Mouse (Mus musculus): ENCODE results near the gene Mterf4.

- TF ChIP-seq CTCF (IDR thresholded peaks at IDR 0.05; ENCODE audit: low read depth, low read length) (no peak), POLR2A (IDR thresholded peaks at IDR 0.05; ENCODE audit: borderline replicate concordance, low read depth, low read length) (no peak)
Observed at GRCm38 (mm10) chr1:93291591-93291990, 14.1 kb downstream of the Mterf4 start.
